Mouse (Mus musculus) cortical plate, adult 2 months (tissue): ENCODE measurements at regions not wholly inside any gene's neighbourhood (a gene's known extent, or its start where the extent isn't known, plus 50 kb on each side); places are given as distances from the start of the nearest gene placed in this dataset.

Source experiments
- CTCF ChIP-seq: fragments of 200-500 bp; IDR thresholded peaks from 2 replicates; pipeline ENCODE4 v1.5.1; 2011; ENCODE audit warnings: mild to moderate bottlenecking, control low read depth, low read length; ENCODE audit not compliant: insufficient read depth; ENCODE audit errors: extremely low read depth
- POLR2A ChIP-seq: fragments of 200-500 bp; IDR thresholded peaks from 2 replicates; pipeline ENCODE4 v1.6.1; 2011; ENCODE audit warnings: mild to moderate bottlenecking, low read length, control low read depth; ENCODE audit not compliant: insufficient read depth; ENCODE audit errors: extremely low read depth

DNA sequence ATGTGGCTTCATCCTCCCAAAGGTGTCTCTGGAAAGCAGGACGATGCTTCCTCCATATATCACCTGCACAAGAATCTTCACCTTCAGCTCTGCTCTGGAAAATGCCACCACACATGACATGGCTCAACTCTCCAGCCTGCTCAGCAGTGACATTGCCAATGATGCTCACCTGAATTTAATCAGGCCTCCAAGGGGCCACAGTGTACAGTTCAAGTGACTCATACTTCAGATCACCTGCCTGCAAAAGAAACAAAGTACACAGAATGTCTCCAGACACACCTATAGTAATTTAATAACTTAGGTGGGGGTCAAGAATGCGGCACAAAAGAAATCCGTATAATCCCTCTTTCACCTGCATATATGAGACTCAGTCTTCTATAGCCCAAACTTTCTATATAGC, 160.0 kb upstream of the Vstm2b start:
- TF ChIP-seq CTCF (no peak), POLR2A (no peak)
